Mouse (Mus musculus) CH12.LX (cell line): ENCODE results near the gene Plxna1.

Experiments used
- CTCF ChIP-seq, 2 experiments: IDR thresholded peaks in 1 of 2; conservative IDR thresholded peaks in 1 of 2; 2 replicates each; pipeline ENCODE4 v1.5.1; 2011 to 2012; ENCODE audit warnings: low read depth in 2 of 2, low read length in 2 of 2, improper control_type of control experiment in 1 of 2, inconsistent platforms in 1 of 2, mild to moderate bottlenecking in 1 of 2, moderate library complexity in 1 of 2
- EP300 ChIP-seq: IDR thresholded peaks from 2 replicates; pipeline ENCODE4 v1.6.1; 2011; ENCODE audit warnings: low read length, improper control_type of control experiment
- ETS1 ChIP-seq: conservative IDR thresholded peaks from 2 replicates; pipeline ENCODE4 v1.6.1; 2012; ENCODE audit warnings: low read depth, mild to moderate bottlenecking, inconsistent platforms, low read length, improper control_type of control experiment, moderate library complexity
- MAZ ChIP-seq: IDR thresholded peaks from 2 replicates; pipeline ENCODE4 v1.6.1; 2012; ENCODE audit warnings: low read depth, mild to moderate bottlenecking, inconsistent platforms, low read length, improper control_type of control experiment, moderate library complexity
- MEF2A ChIP-seq: IDR thresholded peaks from 2 replicates; pipeline ENCODE4 v1.6.1; 2014; ENCODE audit warnings: low read depth, mild to moderate bottlenecking, inconsistent platforms, low read length, improper control_type of control experiment, borderline replicate concordance
- POLR2AphosphoS2 ChIP-seq: IDR thresholded peaks from 2 replicates; pipeline ENCODE4 v1.6.1; 2011; ENCODE audit warnings: low read depth, low read length, improper control_type of control experiment
- UBTF ChIP-seq: IDR thresholded peaks from 2 replicates; pipeline ENCODE4 v1.6.1; 2012; ENCODE audit warnings: low read depth, mild to moderate bottlenecking, inconsistent platforms, low read length, improper control_type of control experiment, moderate library complexity
- USF1 ChIP-seq: IDR thresholded peaks from 2 replicates; pipeline ENCODE4 v1.6.1; 2014; ENCODE audit warnings: low read depth, mild to moderate bottlenecking, inconsistent platforms, low read length, improper control_type of control experiment
- ZC3H11A ChIP-seq: IDR thresholded peaks from 2 replicates; pipeline ENCODE4 v1.6.1; 2012; ENCODE audit warnings: low read depth, mild to moderate bottlenecking, inconsistent platforms, low read length, improper control_type of control experiment
- ZNF384 ChIP-seq: IDR thresholded peaks from 2 replicates; pipeline ENCODE4 v1.6.1; 2012; ENCODE audit warnings: low read depth, low read length, improper control_type of control experiment, inconsistent platforms

DNA sequence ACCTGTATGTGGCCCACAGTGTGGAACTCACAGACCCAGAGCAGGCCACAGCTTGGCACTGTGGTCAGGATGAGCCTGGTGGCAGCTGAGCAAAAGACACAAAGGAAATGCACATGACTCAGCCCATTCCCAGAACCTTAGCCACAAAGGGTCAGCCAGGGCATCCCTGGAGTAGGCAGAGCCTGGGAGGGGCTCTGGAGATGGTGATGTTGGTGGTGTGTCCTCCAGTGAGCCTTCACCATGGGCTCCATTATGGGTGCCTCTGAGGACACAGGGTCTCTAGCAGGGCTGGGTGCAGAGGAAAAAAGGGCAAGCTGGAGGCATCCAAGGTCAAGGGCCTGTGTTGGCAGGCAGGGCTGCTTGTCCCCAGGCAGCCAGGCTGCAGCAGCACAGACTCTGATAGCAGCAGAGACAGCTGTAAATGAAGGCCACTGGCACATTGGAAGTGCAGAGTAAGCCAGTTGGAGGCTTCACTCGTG is 12.3 kb downstream of the Plxna1 start:
- no peak for TF ChIP-seq CTCF (conservative IDR thresholded peaks at IDR 0.05 in 1 of 2, IDR thresholded peaks at IDR 0.05 in 1 of 2; ENCODE audit: low read depth in 2 of 2, low read length in 2 of 2)
- TF ChIP-seq ZNF384, result no peak
- no peak for TF ChIP-seq ETS1
- no peak for TF ChIP-seq ZC3H11A
- no peak for TF ChIP-seq UBTF
- TF ChIP-seq USF1, result no peak
- no peak for TF ChIP-seq MAZ
- TF ChIP-seq EP300, result no peak
- no peak for TF ChIP-seq MEF2A
- no peak for TF ChIP-seq POLR2AphosphoS2
